Mouse (Mus musculus) intestine, embryonic 16.5 days (tissue): ENCODE data around the gene Tmem202. TPM values are rescaled to one million over a fixed set of nuclear protein-coding genes. Genes with fewer than 3 reads are reported as not detected.

Experiments used
- ATAC-seq: fragments of 200-750 bp; cut with Nextera tagmentation; 2 replicates; pipeline ENCODE4 v1.8.0; 2017; ENCODE audit warnings: moderate TSS enrichment, moderate library complexity
- H3K27ac ChIP-seq: fragments of 300-500 bp; sonication (generic); 2 replicates; pipeline ENCODE4 v1.5.1; 2014; ENCODE audit warnings: mild to moderate bottlenecking, low read length
- H3K27me3 ChIP-seq: fragments of 300-500 bp; sonication (generic); replicated peaks from 2 replicates; pipeline ENCODE4 v1.6.1; 2014; ENCODE audit warnings: low read length, control low read depth, mixed read lengths; ENCODE audit not compliant: control insufficient read depth, insufficient read depth
- H3K36me3 ChIP-seq: fragments of 300-500 bp; sonication (generic); 2 replicates; pipeline ENCODE4 v1.6.1; 2014; ENCODE audit warnings: low read length, control low read depth; ENCODE audit not compliant: control insufficient read depth, insufficient read depth
- H3K4me1 ChIP-seq: fragments of 300-500 bp; sonication (generic); 2 replicates; pipeline ENCODE4 v1.6.1; 2014; ENCODE audit warnings: low read length, control low read depth, mixed read lengths; ENCODE audit not compliant: control insufficient read depth, insufficient read depth
- H3K4me2 ChIP-seq: fragments of 300-500 bp; sonication (generic); 2 replicates; pipeline ENCODE4 v1.6.1; 2014; ENCODE audit warnings: low read depth, low read length, control low read depth
- H3K4me3 ChIP-seq: fragments of 300-500 bp; sonication (generic); 2 replicates; pipeline ENCODE4 v1.5.1; 2014; ENCODE audit warnings: mild to moderate bottlenecking, low read length
- H3K9ac ChIP-seq: fragments of 300-500 bp; sonication (generic); 2 replicates; pipeline ENCODE4 v1.6.1; 2014; ENCODE audit warnings: low read depth, low read length
- H3K9me3 ChIP-seq: fragments of 300-500 bp; sonication (generic); 2 replicates; pipeline ENCODE4 v1.6.1; 2016; ENCODE audit warnings: low read length, control low read depth; ENCODE audit not compliant: control insufficient read depth
- WGBS: fragments of 180-500 bp; shearing (Covaris S2); extraction: QIAGEN DNeasy Blood & Tissue Kit; methylation state at CpG from one replicate; pipeline ENCODE4 v1.1.7; 2014; 5-methylcytosine and 5-hydroxymethylcytosine counted together
- polyA plus RNA-seq: library from polyadenylated mRNA; unstranded; fragments of >200 nt; fragmentation: Nextera tagmentation; extraction: Ambion mirVana; gene quantifications from 2 replicates; pipeline ENCODE4 v1.2.1, GENCODE M21; 2015

Gene Tmem202
- polyA plus RNA-seq, 1 experiment from 2014 or later: 0.60 TPM

DNA sequence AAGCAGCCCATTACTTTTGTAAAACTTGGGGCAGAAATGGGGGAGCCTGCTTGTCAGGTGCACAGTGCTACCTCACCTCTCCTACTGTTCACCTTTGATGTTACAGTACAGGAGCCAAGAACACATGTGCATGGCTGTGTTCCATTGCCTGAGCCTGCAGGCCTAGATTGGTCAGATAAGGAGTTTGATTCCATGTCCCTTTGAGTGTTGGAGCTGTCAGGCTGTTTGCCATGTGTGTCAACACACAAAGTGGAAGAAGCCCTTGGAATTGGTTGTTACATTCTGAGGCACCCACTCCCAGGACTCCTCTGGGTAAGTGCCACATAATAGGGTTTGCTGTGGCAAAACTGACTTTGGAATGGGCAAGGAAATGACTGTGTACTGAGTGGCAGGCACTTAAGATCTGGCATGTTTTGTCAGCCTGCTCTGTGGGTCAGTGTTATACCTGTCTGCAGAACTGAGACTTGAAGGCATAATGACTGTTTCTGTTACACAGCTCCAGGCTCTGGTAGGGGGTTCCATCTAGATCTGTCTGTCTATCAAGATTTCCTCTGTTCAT lies 3.2 kb upstream of the Tmem202 start:
- peaks cover 16% of the 10 kb centered on the region for H3K4me1 ChIP-seq
- no peaks in the 10 kb centered on the region for H3K9me3 ChIP-seq
- H3K27me3 ChIP-seq: no peaks in the 10 kb centered on the region
- no peaks in the 10 kb centered on the region for H3K36me3 ChIP-seq
- H3K4me3 ChIP-seq: no peak overlapping the region
- H3K9ac ChIP-seq: no peak overlapping the region
- no peak for ATAC-seq
- H3K27ac ChIP-seq: no peak overlapping the region
- H3K4me2 ChIP-seq: 0 out of 2 replicates have a peak overlapping the region, but pooled peaks have one; percentile 3

- Histone ChIP-seq H3K4me3 (peak overlapping the region; percentile 5), H3K4me2 (peak overlapping the region; percentile 39), H3K27me3 (no peaks in the 10 kb centered on the region), H3K9ac (no peak overlapping the region), H3K4me1 (peaks cover 16% of the 10 kb centered on the region), H3K9me3 (no peaks in the 10 kb centered on the region), H3K27ac (no peak overlapping the region), H3K36me3 (no peaks in the 10 kb centered on the region)
- WGBS: 54% methylated on average over 6 of the region's 6 CpGs
- ATAC-seq: 0 out of 2 replicates have a peak, but pooled peaks have one; percentile 47
Measured at GRCm38 (mm10) chr9:59541617-59542016, 2.0 kb upstream of the Tmem202 start.

- Histone ChIP-seq H3K4me2 (no peak overlapping the region), H3K9ac (no peak overlapping the region), H3K4me3 (no peak overlapping the region), H3K4me1 (peaks cover 11% of the 10 kb centered on the region), H3K36me3 (no peaks in the 10 kb centered on the region), H3K9me3 (no peaks in the 10 kb centered on the region), H3K27ac (no peak overlapping the region), H3K27me3 (no peaks in the 10 kb centered on the region)
- no peak for ATAC-seq
- WGBS: 68% methylated on average over 3 of the region's 3 CpGs
Measured at GRCm38 (mm10) chr9:59537651-59538050, 2.0 kb downstream of the Tmem202 start.

GRCm38 (mm10) chr9:59533889-59534288 lies 5.8 kb downstream of the Tmem202 start:
- Histone ChIP-seq H3K27ac (no peak overlapping the region), H3K4me2 (no peak overlapping the region), H3K4me3 (no peak overlapping the region), H3K9ac (no peak overlapping the region), H3K27me3 (no peaks in the 10 kb centered on the region), H3K9me3 (no peaks in the 10 kb centered on the region), H3K4me1 (0 out of 2 replicates have a peak, but pooled peaks cover under 1% of the 10 kb centered on the region), H3K36me3 (no peaks in the 10 kb centered on the region)
- 74% methylated on average over 4 of the region's 4 CpGs for WGBS
- no peak for ATAC-seq

DNA sequence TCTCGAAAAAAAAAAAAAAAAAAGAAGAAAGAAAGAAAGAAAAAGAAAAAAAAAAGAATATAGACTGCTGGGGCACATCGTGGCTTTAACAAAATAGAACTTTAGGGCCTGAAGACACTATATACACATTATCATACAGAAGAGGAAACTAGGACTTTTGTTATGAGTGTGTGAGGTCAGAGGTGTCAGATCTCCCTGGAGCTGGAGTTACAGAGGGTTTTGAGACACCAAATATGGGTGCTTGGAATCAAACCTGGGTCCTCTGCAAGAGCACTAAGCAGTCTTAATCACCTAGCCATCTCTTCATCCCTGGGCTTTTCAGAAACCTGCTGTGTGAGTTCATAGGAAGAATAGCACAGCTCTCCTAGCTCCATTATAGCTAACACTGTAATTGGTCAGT lies 6.2 kb downstream of the Tmem202 start:
- no peaks in the 10 kb centered on the region for H3K36me3 ChIP-seq
- ATAC-seq: no peak
- H3K4me2 ChIP-seq: no peak overlapping the region
- H3K9ac ChIP-seq: no peak overlapping the region
- H3K27ac ChIP-seq: no peak overlapping the region
- no peaks in the 10 kb centered on the region for H3K4me1 ChIP-seq
- 68% methylated on average over 2 of the region's 2 CpGs for WGBS
- no peaks in the 10 kb centered on the region for H3K27me3 ChIP-seq
- H3K4me3 ChIP-seq: no peak overlapping the region
- H3K9me3 ChIP-seq: no peaks in the 10 kb centered on the region

DNA sequence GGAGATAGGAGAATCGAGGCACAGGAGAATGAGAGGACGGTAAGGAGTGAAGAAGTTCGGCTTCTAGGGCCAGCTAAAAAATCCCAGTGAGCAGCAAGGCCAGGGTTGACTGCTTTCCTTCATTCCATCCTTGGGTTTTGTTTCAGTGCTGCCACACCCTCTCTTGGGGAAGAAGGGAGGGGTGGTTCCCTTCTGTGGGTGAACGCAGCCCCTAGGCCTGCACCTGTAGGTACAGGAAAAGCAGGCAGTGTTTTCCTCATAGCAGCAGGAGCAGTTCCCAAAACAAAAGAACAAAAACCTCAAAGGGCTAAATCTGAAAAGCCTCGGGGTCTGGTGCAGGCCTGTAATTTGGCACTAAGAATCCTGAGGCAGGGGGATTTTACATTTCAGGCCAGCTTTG lies 8.0 kb downstream of the Tmem202 start:
- WGBS: 49% methylated on average over 5 of the region's 5 CpGs
- no peak for ATAC-seq
- H3K9me3 ChIP-seq: no peaks in the 10 kb centered on the region

GRCm38 (mm10) chr9:59528274-59528673 lies 11.4 kb downstream of the Tmem202 start:
- Histone ChIP-seq H3K4me1 (no peaks in the 10 kb centered on the region), H3K9ac (no peak overlapping the region), H3K27ac (no peak overlapping the region), H3K27me3 (no peaks in the 10 kb centered on the region), H3K9me3 (no peaks in the 10 kb centered on the region), H3K4me3 (no peak overlapping the region), H3K36me3 (no peaks in the 10 kb centered on the region), H3K4me2 (no peak overlapping the region)
- no peak for ATAC-seq
- 89% methylated on average over 2 of the region's 2 CpGs for WGBS

More for the DNA sequence above, 8.0 kb downstream of the Tmem202 start:
- Histone ChIP-seq H3K9ac (no peak overlapping the region), H3K4me2 (no peak overlapping the region), H3K4me3 (no peak overlapping the region), H3K27ac (no peak overlapping the region), H3K27me3 (no peaks in the 10 kb centered on the region), H3K36me3 (no peaks in the 10 kb centered on the region), H3K4me1 (no peaks in the 10 kb centered on the region)

- no peak overlapping the region for H3K4me2 ChIP-seq
- no peaks in the 10 kb centered on the region for H3K4me1 ChIP-seq
- H3K9me3 ChIP-seq: no peaks in the 10 kb centered on the region
- H3K9ac ChIP-seq: no peak overlapping the region
- no peaks in the 10 kb centered on the region for H3K36me3 ChIP-seq
- H3K27me3 ChIP-seq: no peaks in the 10 kb centered on the region
- H3K4me3 ChIP-seq: no peak overlapping the region
- ATAC-seq: no peak
- no peak overlapping the region for H3K27ac ChIP-seq
- 85% methylated on average over 3 of the region's 3 CpGs for WGBS
Measured at GRCm38 (mm10) chr9:59527580-59527979, 12.1 kb downstream of the Tmem202 start.

DNA sequence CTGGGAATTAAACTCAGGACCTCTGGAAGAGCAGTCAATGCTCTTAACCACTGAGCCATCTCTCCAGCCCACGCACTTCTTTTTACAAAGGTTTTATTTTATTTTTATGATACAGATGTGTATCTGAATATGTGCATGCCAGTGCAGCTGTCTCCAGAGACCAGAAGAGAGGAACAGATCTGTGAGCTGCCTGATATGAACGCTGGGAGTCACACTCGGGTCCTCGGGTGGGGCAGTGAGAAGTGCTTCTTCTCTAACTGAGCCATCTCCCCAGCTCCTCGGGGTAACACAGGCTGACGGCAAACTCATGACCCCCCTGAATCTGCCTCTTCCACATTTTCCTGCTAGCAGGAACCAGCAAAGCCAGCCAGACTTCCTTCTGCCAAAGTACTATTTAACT lies 12.9 kb downstream of the Tmem202 start:
- Histone ChIP-seq H3K9me3 (no peaks in the 10 kb centered on the region), H3K9ac (no peak overlapping the region), H3K4me2 (no peak overlapping the region), H3K4me1 (no peaks in the 10 kb centered on the region), H3K27me3 (no peaks in the 10 kb centered on the region), H3K36me3 (no peaks in the 10 kb centered on the region), H3K4me3 (no peak overlapping the region), H3K27ac (no peak overlapping the region)
- WGBS: 80% methylated on average over 6 of the region's 6 CpGs
- ATAC-seq: no peak

GRCm38 (mm10) chr9:59522906-59523305 lies 16.7 kb downstream of the Tmem202 start:
- no peaks in the 10 kb centered on the region for H3K9me3 ChIP-seq
- no peak overlapping the region for H3K27ac ChIP-seq
- H3K36me3 ChIP-seq: no peaks in the 10 kb centered on the region
- H3K9ac ChIP-seq: no peak overlapping the region
- no peaks in the 10 kb centered on the region for H3K4me1 ChIP-seq
- ATAC-seq: no peak
- H3K4me3 ChIP-seq: no peak overlapping the region
- H3K4me2 ChIP-seq: no peak overlapping the region
- H3K27me3 ChIP-seq: no peaks in the 10 kb centered on the region
- 49% methylated on average over 4 of the region's 4 CpGs for WGBS
